Mouse (Mus musculus): ENCODE measurements around the gene Rin1.

The Rin1 gene

DNA sequence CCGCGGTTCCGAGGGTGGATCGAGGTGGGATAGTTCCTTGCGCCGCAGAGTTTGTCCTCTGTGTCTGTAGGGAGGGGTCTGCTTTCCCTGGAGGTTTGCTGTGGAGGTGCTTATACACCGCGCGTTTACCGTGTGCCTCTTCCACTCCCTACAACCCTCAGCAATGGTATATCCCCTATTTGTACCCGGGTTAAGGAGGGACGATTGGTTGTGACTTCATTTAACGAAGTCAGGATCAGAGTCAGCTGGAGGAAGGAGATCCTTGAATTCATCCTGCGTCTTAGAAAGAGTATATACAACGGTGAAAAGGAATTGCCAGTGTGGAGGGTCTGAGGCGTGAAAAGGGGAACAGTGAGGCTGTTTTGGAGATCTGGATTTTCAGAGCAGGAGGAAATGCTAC lies 8.7 kb upstream of the Rin1 start:
- DNase-seq (ENCODE audit: low spot score): no peak

DNA sequence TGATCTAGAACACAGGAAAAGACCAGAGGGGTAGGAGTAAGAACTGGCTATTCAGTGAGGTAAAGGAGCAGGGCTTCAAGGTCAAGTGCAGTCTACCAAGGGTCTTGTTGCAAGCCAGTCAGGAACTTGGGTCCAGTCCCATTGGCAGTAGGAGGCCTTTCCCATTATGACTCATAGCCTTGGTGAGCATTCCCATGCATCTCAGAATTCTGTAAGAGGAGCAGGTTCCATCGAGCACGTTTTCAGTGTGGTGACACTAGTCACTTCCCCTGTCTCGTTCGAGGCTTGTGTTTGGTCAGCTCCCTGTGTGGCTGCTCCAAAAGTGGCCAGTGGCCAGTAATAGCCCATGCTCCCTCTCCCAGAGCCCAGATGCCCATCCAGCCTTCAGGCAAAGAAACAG lies 4.8 kb upstream of the Rin1 start:
- no peak for DNase-seq (ENCODE audit: low spot score)

DNA sequence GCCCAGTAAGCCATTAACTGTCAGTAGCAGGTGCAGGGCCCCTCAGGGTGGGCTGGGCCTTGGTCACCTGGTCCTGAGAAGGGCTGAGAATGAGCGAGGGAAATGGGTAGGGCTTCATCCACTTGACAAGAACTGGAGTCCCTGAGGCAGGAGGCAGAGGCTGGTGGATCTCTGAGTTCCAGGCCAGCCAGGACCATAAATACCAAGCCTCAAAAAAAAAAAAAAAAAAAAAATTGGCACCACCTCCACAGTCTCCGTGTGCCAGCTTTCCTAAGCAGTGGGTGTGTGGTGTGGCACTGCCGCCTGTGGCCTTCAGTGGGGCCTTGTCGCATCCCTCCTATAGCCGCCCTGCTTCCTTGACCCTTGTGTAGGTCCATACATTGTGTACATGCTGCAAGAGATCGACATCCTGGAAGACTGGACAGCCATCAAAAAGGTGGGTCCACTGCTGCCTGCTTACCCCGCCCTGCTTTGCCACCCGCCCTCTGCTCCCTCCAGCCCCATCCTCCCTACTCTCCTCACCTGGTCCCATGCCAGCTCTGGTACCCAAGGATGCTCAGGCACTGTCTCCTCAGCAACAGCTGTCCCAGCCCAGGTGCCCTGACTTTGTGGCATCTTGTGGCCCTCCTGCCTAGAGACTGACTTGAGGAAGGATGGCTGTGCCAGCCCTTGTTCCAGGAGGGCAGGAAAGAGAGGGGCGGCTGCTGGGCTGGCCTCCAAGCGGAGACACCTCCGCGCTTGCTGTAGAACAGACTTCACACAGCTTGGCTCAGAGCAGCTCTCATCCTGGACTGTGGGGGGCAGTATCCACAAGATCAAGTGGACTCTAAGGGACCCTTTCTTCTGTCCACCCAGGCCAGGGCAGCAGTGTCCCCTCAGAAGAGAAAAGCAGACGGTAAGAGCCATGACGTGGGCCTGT lies 1.9 kb upstream of the Rin1 start:
- no peak for DNase-seq (ENCODE audit: low spot score)

DNA sequence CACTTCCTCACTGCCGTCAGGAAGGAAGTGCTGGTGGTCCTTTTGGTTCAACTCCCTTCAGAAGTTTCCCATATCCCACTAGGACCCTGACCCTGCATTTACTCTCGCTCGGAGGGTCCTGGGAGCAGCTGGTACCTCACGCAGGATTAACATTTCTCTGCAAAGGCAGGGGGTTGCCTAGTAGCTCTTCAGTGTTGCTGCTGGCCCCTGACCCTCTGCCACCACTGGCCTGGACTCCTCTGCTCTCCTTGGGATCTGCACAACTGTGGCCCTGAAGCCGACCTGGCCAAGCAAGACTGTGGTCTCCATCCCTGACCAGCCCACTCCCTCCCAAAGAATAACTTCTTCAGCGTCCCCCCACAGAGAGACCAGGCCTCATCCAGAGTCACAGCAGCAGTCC lies 956 bp upstream of the Rin1 start:
- no peak for DNase-seq (ENCODE audit: low spot score)

DNA sequence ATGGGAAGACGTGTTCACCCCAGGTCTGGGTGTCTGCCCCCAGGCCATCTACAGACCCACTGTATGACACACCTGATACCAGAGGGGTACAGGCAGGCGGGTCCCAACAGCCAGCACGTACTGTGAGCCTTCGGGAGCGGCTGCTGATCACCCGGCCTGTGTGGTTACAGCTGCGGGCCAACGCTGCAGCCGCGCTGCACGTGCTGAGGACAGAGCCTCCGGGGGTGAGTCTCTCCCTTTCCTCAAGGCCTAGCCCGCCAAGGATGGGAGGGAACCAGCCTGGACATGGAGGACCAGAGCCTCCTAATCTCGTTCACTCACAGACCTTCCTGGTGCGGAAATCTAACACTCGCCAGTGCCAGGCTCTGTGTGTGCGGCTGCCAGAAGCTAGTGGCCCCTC lies 750 bp downstream of the Rin1 start:
- DNase-seq (ENCODE audit: low spot score): peak; percentile 61

DNA sequence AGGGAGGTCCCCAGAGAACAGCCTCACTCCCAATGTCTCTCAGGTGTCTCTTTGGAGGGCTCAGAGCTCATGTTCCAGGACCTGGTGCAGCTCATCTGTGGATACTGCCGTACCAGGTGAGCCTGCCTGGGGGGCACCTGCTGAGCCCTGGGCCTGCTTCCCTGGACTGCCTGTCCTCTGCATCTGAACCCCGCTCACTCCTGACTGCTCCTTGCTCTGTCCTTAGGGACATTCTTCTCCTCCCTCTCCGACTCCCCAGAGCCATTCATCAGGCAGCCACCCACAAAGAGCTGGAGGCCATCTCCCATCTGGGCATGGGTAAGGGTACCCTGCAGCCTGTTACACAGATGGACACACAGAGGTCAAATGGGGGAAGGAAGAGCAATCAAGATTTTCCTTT lies 1.2 kb downstream of the Rin1 start:
- DNase-seq (ENCODE audit: low spot score): peak; percentile 23

DNA sequence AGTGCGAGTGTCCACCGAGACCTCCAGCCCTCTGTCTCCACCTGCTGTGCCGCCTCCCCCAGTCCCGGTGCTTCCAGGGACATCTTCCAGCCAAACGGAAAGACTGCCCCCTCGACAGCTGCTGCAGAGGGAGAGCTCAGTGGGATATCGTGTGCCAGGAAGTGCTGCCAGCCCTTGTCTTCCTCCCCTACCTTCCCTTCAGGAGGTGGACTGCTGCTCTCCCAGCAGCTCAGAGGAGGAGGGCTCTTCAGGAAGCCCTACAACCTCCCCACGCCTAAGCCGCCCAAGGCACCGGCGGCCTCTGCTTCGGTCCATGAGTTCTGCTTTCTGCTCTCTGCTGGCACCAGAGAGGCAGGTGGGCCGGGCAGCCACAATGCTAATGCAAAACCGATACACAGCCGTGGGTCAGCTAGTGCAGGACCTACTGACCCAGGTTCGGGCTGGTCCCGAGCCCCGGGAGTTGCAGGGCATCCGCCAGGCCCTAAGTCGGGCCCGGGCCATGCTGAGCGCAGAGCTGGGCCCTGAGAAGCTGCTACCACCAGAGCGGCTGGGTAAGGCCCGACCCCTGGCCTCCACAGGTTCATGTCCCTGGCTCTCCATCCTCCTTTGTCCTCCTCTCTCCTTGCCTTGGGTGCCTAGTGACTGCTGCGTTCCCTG lies 2.0 kb downstream of the Rin1 start:
- DNase-seq (ENCODE audit: low spot score): no peak

DNA sequence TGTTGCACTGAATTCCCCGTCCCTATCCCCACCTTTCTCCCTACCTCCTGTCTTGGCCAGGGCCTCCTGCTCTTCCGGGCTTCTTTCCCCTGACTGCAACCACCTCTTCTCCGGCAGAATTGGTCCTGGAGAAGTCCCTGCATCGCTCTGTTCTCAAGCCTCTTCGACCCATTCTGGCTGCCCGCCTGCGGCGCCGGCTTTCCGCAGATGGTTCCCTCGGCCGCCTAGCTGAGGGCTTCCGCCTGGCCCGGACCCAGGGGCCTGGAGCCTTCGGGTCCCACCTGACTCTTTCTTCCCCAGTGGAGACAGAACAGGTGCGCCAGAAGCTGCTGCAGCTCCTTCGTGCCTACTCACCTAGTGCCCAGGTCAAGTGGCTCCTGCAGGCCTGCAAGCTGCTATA lies 2.6 kb downstream of the Rin1 start:
- DNase-seq (ENCODE audit: low spot score): no peak

DNA sequence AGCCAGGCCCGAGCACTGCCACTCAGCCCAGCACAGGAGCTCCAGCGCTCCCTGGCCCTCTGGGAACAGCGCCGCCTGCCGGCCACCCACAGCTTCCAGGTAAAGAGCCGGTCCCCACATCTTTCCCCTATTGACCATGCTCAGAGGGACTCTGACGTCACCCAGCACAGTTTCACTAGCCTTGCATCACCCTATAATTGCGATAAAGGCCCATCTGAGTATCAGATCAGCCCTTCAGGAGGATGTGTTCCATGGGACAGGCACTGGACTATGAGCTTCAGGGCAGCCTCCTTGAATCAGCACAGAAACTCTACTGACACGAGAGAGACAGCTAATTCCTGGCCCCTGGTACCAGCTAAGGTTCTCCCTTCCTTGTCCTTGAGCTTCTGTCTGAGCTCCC lies 3.6 kb downstream of the Rin1 start:
- peak; percentile 85 for DNase-seq (ENCODE audit: low spot score)

DNA sequence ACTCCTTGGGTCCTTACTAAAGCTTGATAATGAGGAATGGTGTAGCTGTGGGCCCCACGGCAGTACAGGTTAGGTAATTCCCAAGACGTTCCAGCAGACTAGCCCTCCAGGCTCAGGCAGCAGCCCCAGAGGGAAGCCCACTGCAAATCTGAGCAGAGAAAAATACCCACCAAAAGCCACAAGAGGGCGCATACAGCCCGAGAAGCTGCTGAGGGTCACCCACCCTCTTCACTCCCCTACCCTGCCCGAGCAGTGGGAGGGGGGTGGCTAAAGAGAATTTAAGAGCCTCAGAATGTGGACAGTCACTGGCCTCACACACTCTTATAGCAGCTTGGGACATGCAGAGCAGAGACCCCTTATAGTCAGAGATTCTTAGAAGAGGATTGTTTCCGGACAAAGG lies 6.0 kb downstream of the Rin1 start:
- DNase-seq (ENCODE audit: low spot score): peak; percentile 68

DNA sequence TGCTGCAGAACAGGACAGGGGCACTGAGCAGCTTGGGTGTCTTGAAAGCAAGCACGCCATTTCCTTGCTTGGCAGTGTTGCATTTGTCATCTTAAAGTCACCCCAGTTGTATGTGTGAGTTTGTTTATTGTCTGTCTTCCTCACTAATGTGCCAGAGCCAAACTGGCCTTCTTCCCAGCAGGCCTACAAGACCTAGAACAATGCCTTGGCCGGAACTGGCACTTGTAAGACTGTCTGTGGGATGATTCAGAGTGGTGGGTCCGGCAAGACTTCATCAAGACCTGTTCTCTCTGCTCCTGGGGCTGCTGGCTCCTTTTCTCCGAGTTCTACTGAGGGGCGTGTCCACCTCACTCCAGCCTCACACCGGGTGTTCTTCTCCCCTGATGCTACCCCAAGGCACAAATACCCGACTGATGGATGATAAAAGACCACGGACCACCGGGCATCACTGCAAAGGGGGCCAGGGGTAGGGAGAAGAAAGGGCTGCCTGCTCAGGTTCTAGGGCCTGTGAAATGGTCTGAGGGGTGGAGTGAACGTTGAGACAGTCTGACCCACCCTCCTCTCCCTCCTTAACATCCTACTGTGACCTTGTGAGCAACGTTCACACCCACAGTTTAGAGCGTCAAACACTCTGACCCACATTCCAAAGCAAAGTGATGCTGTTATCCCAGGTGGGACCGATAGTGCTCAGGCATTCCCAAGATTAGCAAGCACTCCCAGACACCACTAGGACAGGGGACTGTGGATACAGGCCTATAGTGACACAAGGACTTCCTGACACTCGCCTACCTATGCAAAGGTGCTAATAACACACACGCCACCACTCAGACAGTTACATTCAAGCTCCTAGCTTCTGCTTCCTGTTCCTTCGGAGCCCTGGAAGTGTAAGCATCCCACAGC lies 7.8 kb downstream of the Rin1 start:
- peak; percentile 40 for DNase-seq (ENCODE audit: low spot score)

DNA sequence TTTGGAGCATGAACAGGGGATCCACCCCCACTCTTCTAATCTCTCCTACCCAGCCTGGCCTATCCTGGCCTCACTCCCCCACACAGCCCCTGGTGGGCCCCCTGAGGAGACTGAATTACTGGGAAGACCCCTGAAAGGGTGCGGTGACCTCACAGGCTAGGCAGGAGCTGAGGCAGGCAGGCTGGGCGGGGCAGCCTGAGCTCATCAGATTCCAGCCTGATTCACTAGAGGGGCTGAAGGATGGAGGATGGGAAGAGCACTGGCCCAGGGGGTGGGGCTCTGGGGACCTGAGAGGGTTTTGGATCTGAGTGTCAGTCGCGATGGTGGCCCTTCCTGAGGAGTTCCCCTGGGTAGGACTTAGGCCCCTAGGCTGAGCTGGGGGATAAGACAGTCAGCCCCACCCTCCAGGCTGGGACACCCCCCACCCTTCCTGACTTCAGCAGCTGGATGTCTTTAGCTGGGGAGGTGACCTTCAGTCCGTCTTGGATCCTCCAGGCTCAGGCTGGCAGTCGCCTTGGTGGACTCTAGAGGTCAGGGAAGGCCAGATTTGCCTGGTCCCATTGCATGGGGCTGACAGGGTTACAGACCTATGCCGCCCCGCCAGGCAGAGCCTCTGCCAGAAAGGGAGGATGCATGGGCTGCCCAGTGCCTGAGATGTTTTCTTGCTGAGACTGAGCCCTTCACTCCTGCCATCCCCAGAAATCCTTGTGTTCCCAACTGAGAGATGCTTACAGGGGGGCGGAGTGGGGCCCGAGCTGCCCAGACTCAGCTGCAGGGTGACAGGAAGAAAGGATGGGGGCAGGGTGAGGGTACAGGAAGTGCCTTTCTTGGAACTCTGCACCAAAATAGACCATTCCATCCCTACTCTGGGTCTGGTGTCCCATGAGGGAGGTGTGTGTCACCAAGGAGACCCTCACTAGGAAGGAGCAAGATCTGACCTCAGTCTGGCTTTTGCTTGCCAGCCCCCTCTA lies 8.8 kb downstream of the Rin1 start:
- peak; percentile 56 for DNase-seq (ENCODE audit: low spot score)

DNA sequence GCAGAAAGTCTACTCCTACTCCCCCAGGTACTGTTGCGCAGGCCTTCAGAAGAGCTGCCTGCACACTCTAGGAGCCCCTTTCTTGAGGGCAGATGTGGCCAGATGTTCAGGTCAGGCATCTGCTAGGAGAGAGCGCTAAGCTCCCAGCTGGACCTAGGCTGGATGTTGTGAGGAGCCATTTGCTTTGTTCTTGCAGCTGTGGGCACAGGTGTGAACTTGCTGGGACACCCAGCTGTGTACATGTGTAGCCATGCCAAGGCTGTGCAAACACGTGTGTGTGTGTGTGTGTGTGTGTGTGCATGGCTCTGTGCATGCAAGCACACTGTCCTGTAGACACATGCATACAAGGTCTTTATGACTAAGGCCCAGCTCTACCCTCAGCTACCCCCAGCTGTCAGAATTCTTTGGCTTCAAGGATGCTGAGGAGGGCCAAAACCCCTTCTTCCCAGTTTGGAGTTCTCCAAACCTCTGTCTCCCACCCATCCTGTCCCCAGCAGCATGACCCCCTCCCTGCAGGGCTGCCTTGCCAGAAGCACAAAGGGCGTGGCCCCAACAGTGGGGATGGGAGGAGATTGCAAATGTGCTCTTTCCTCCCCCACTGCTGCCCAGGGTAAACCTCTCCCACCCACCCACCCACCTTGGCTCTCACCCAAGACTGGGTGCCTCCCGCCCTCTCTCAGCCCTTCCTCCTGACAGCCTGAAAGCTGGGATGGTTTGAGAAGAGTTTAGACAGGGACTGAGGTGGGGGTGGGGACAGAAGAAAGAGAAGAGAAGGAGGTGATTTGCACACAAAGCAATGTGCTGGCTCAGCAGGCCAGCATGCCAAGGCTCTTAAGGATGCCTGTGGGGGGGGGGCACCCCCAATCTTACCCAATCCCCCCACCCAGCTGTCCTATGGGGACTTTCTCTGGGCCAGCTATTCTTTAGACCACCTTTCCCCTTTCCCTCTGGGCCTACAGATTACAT lies 10.4 kb downstream of the Rin1 start:
- peak; percentile 44 for DNase-seq (ENCODE audit: low spot score)

DNA sequence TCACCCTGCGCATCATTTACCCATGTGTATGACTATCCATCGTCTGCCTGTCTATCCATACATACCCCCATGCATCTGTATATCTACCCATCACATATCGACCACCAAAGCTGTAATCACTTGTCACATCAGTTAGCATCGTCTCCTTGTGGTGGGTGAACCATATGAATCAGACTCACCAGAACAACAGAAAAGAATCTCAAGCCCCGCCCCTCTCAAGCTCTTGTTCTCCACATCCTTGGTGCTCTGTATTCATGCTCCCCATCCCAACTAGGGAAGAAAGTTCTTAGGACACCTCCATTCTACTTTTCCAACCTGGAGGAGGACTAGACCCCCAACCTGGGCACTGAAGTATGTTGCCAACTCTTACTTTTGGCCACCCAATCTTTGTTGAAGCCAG lies 11.8 kb downstream of the Rin1 start:
- DNase-seq (ENCODE audit: low spot score): no peak

DNA sequence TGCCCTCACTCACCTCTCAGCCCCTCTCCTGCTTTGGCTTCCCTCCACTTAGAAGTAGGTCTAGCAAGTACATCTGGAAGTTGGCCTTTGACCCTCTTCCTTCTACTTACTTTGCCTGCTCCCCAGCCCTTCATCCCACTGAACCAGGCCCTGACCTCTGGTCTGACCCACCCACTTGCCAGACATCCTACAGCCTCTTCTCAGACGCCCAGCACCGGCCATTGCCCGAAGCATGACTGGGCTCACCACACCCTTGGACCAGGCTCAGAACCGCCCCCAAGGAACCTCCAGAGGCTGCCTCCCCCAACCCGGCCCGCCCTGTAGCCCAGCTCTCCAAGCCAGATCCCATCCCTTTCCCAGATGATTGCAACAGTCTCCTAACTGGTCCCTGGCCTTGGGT lies 12.2 kb downstream of the Rin1 start:
- no peak for DNase-seq (ENCODE audit: low spot score)

DNA sequence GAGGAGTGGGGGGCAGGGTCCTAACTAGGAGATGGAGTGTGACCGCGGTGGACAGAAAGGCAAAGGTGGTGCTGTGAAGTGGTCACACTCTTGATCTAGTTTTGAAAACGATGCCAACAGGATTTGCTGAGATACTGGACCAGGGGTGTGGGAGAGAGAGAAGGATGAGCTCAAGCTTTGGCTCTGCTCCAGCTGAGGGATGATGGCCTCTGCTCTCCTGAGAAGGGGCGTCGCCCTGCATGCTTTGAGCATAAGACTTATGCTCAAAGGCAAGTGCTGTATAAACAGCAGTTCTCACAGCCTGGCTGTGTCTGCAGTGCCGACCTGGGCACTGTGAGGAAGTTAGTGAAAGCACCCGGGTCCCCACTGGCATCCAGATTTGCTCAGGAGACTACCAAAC lies 14.8 kb downstream of the Rin1 start:
- peak; percentile 82 for DNase-seq (ENCODE audit: low spot score)

DNA sequence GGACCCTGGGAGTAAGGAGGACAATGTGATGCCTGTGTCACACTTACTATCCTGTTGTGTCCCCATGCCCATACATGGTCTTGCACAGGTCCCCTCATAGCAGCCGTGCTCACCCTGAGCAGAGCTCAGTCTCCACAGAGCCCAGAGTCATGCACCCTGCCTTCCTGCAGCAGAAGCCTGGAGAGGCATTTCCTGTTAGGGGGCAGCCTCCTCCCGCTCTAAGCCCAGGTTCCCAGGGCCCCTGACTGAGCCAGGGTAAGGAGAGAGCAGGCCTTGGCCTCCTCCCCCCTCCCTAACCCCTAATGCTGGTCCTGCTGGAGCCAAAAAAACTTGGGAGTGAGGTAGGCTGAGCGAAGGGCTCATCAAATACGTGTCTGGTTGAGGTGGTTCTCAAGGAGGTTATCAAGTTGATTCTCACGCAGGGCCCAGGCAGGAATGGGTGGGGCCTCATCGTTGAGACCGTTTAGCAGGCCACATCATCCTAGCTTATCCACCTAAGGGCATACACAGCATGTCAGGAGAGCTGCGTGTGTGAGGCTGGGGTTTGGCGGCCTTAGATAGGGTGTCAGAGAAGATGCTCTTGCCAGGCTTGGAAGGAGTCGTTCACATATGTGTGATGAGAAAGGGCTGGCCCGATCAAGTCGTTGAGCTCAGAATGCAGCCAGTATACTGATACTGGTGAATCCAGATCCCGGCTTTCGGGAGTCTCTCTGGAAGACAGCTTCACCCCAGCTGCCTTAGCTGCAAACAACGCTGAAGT lies 16.9 kb downstream of the Rin1 start:
- DNase-seq (ENCODE audit: low spot score): peak; percentile 61

DNA sequence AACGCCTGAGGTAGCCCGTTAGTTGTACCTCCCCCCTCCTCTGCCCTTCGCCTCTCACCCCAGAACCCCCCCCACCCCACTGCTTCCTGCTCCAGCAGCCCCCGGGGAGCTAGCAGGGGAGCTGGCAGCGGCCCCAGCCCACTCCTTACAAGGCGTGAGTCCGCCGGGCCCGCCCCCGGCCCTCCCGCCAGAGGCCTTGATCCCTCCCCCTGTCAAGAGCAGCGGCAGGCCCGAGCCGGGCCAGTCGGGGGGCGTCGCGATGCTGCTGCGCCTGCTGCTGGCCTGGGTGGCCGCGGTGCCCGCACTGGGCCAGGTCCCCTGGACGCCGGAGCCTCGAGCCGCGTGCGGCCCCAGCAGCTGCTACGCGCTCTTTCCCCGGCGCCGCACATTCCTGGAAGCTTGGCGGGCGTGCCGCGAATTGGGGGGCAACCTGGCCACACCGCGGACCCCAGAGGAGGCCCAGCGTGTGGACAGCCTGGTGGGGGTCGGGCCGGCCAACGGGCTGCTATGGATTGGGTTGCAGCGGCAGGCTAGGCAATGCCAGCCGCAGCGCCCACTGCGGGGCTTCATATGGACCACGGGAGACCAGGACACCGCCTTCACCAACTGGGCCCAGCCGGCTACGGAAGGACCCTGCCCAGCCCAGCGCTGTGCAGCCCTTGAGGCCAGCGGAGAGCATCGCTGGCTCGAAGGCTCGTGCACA lies 17.7 kb downstream of the Rin1 start, which contains the start of gene Cd248:
Cd248 (plus strand) TSS at position 212 of the 703 bp plus-strand sequence.
- peak; percentile 74 for DNase-seq (ENCODE audit: low spot score)
